Mouse (Mus musculus) adrenal gland, postnatal 14 days (tissue): ENCODE measurements around the gene Gadd45g. TPM values are rescaled to one million over a fixed set of nuclear protein-coding genes. Genes with fewer than 3 reads are reported as not detected.
"Not testable (repeated sequence)": the region's sequence is repeated elsewhere in the genome, so short reads cannot be mapped to it uniquely, and the experiment has no call there.

Experiments used
- DNase-seq: peaks from one replicate; pipeline ENCODE4 v3.0.0; 2021; ENCODE audit warnings: mixed read lengths
- total RNA-seq: library from RNA; stranded (reverse); gene quantifications from 2 replicates; pipeline ENCODE4 v1.2.3, GENCODE M21; 2021

Gadd45g gene
- total RNA-seq, 1 experiment from 2014 or later, result 51.7 TPM

DNA sequence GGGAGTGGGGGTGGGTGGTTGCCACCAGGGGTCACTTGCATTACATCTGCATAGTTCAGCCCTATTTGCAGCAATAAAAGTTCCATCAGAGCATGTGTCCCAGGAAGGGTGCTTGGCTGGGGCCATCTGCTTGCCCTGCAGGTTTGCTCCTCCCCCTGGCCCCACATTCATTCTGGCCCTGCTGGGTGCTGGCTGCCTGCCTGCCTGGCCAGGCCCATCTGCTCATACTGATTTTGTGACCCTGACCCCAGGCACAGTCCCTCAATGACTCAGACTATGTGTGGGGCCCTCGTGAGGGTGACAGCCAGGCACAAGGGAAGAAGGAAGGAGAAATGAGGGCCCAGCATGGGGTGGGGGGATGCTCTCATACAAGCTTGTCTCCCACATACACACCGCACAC, 12.9 kb upstream of the Gadd45g start:
- DNase-seq, result peak; percentile 85

GRCm38 (mm10) chr13:51834024-51834423, 12.5 kb upstream of the Gadd45g start:
- DNase-seq, result peak; percentile 53

DNA sequence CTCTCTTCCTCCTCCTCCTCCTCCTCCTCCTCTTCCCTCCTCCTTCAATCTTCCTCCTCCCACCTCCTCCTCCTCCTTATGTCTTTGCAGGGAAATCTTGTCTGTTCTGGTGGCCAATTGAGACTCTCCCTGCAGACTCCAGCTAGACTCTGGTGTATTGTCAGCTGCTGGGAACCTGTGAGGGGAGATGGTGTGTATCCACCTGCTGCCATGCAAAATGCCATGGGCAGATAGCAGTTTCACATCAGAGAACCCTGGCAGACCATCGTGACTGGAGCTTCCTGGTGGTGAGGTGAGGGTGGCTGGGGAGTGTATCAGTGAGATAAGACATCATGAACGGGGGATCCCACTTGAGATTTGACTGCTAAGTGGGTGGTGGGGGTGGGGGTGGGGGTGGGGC, 12.0 kb upstream of the Gadd45g start:
- no peak for DNase-seq

- DNase-seq, result not testable (repeated sequence)
Measured at GRCm38 (mm10) chr13:51835208-51835607, 11.3 kb upstream of the Gadd45g start.

DNA sequence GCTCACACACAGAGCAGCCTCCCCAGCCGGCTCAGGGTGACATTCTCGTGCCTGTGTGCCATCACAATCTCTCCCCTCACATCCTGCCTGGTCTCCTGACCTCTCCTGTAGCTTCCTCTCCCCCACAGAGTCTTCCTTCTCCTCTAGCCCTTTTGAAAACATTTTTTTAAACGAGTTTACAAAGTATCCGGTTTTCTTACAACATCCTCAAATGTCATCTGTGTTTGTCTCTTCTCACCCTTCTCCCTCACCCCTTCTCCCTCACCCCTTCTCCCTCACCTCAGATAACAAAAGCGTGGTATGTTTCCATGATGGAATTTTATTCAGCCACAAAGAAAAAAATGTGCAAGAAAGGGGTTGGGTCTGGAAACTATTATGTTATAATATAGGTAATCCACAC, 9.1 kb upstream of the Gadd45g start:
- no peak for DNase-seq

DNA sequence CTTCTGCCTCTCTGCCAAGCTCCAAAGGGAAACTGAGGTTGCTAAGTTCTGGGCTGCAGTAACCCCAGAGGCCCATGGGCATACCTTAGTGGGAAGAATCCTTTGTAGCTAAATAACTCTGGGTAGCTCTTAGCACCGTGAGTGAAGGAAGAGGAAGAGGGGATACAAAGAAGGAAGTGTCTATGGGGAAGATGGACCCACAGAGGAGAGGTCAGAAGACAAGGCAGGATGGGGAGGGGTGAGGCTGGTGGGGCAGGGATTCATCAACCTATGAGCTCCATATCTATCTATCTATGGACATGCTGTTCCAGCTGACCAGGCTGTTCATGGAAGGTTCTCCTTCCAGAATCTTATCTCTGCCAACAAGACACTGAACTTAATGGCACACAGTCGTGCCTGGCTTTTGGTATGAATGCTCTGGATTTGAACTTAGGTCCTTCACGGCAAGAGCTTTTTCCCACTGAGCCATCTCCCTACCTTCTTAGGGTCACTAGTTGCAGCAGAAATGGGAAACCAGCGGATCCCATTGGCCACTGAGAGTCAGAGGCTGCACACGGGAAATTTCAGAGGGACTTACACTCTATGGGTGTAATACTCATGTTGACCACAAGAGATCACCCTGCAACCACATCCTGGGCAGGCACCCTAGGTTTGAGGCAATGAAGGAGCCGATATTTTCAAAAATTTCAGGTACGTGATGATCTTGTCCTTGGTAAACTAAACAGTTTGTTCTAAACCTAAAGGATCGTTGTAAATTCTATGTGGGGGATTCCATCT, 7.0 kb upstream of the Gadd45g start:
- DNase-seq, result peak; percentile 67

DNA sequence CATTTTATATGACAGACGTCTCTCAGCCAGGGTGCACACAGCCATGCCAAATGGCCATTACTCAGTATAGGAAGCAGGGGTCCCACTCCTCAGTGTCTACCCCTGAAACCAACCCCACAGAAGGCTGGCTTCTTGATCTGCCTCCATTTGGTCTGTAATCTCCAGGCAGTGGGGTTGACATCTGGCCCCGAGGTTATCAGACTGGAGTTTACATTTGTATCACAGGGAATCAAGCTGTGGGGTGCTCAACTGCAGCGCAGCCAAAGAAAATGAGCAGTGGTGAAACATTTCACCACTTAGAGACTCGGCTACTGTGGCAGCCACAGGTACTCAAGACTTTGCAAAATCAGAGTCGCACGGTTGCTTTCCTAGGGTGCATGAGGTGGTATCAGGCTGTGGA, 5.8 kb upstream of the Gadd45g start:
- no peak for DNase-seq

DNA sequence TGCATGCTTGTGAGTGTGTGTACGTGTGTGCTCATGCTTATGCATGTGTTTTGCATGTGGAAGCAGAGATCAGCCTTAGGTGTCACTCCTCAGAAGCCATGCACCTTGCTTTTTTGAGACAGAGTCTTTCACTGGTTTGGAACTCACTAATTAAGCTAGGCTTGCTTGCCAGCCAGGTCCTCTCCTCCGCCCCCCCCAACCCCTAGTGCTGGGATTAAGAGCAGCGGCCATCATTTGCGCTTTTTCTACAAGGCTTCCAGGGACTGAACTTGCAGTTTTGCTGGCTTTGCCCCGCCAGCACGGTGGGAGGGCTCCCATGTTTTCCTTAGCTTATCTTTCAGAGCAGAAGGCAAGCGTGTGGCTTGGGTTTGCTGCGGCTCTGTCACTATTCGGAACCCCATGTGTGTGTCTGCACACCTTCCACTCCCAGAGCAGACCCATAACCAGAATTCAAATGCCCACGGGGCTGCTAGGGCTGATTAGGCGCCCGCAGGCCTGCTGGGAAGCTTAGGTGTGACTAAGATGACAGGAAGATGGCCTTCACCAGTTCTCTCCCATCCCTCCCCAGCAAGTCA, 4.8 kb upstream of the Gadd45g start:
- DNase-seq, result no peak

GRCm38 (mm10) chr13:51842191-51842590, 4.3 kb upstream of the Gadd45g start:
- DNase-seq, result no peak

DNA sequence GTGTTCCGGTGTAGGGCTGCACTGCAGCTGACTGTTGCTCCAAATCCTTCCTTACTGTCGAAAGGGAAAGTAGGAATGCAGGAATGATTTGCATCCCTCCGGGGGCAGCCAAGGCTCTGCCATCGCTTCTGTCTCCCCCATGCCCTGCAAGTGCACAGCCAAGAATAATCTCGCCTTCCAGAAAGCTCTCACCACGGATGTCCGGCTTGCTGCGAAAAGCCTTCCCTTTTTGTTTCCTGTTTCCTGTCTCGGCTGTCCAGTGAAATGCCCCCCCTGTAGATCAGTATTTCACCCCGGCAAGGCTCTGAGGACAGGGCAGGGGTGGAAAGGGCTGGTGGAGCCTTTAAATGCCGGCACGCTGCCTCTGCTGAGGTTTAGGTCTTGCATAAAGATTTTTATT, 3.7 kb upstream of the Gadd45g start:
- DNase-seq, result no peak

- DNase-seq, result no peak
Measured at GRCm38 (mm10) chr13:51843298-51843697, 3.2 kb upstream of the Gadd45g start.

DNA sequence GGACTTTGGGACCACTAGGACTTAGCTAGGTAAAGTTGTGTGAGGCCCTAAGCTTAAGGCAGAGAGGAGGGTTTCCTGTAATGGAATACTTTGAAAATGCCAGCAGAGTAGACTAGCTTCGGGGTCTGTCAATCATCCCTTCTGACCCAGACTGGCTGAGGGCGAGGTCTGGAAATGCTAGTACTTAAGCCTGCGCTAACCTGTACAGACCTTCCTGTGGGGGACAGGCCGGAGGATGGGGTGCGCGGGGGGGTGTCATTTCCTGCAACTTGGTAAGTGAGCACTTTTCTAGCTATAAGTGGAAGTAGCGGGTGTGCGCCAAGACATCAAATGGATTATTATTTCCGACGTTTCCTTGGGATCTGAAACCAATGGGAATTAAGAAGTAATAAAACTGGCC, 2.4 kb upstream of the Gadd45g start:
- no peak for DNase-seq

DNA sequence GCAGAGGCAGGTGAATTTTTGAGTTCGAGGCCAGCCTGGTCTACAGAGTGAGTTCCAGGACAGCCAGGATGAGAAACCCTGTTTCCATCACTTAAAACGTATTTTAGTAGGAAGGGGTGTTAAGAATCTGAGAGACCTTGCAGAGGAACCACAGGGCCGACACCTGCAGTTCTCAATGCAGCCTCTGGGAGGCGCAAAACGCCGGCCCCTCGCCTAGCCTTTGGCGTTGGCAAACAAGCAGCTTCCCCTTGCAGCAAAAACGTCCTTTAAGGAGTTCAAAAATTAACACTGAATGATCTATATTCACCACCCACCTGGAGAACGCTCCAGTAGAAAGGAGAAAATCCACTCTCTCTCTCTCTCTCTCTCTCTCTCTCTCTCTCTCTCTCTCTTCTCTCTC, 1.8 kb upstream of the Gadd45g start:
- DNase-seq, result peak; percentile 85

DNA sequence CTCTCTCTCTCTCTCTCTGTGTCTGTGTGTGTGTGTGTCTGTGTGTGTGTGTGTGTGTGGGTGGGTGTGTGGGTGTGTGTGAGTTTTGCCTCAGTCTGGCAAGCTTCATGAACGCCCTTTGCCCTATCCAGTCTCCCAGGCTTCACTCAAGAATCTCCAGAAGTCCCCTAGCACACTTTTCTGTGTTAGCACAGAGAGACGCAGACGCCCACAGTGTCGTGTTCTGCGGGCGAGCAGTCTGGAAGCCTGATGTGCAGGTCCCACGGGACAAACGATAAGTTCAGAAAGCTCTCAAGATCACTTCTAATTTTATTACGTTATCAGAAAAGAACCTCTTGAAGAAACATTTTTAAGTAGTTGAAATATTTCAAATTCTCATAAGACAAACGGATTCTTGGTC, 1.4 kb upstream of the Gadd45g start:
- peak; percentile 40 for DNase-seq

DNA sequence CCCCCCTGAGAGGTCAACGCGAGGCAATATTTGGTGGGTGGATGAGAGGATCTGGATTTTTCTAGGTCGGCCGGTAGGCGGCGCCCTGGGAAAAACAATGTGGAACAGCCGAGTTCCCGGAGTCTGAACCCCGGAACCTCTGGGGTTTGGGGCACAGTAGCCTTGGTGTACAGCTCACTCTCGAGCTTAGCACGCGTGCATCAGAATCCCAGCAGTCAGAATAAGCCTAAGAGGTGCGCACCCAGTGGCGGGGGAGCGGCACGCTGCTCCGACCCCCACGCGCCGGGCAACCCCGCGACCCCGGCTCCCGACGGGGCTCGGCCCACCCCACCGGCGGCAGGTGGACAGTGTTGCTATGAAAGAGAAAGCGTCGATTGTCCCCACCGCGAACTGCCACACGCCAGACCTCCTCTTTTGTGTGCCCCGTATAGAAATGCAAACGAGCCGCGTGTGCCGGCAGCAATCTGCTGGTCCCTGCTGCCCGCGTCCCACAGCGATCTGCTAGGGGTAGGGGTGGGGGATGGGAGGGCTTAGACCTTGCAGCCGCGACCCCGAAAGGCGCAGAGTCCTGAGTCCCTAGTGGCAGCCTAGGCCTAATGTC, 787 bp upstream of the Gadd45g start:
- DNase-seq, result peak; percentile 93

- DNase-seq, result peak; percentile 86
Measured at GRCm38 (mm10) chr13:51846868-51847793, 653 bp downstream of the Gadd45g start.

- peak; percentile 88 for DNase-seq
Measured at GRCm38 (mm10) chr13:51847979-51848480, 1.6 kb downstream of the Gadd45g start.

DNA sequence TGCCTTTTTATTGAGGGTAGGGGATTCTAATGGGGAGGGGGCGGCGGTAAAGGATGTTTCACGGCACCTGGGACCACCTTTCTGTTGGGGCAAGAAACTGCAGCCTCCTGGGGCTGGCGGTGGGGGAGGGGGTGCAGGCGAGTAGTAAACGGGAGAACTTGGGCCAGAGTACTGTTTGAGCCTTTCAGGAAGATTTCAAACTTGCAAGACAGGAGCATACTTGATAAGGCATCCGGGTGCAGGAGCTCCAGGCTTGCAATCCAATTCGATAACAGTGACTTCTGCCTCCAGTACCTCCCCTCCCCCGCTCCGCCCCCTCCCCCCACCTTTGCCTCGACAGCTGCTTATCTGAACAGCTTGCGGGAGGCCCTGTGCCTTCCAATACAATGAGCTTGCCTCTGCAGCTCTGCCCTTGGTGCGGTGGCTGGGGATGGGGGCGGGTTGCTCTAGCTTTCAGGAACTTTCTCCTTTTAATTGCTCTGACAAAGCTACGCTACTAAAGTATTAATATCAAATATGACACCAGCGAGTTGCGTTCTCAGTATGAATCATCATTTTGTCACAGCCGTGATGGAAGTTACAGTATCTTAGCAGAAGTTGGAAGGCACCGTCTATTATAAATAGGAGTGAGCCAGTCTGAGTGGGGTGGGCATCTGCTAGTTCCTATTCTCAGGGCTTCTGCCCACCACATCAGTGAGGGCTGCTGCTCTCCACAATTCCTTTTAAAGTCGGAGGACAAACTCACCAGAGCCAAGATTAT, 2.2 kb downstream of the Gadd45g start:
- peak; percentile 60 for DNase-seq

GRCm38 (mm10) chr13:51849241-51850033, 3.0 kb downstream of the Gadd45g start:
- DNase-seq, result peak; percentile 81

DNA sequence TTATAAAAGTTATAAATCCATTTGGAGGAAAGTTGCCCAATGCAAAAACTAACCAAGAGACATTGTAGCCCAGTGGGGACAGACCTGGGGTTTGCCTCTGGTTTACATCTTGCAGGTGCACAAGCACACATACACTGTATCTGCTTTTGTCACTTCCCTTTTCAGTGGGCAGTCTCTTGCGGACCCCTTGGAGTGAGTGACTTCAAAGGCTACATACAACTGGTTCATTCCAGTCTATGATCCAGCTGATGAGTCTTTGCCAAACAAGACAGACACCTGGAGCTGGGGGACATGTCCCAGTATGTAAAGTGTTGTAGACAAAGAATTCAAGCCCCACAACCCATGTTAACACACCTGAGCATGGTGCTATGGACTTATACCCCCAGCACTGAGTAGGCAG, 4.1 kb downstream of the Gadd45g start:
- DNase-seq, result no peak
